Mouse (Mus musculus) kidney, embryonic 15.5 days (tissue): ENCODE data around the gene Cmtm2a. TPM values are rescaled to one million over a fixed set of nuclear protein-coding genes. Genes with fewer than 3 reads are reported as not detected.
"Not testable (repeated sequence)": the region's sequence is repeated elsewhere in the genome, so short reads cannot be mapped to it uniquely, and the experiment has no call there.

Experiments
- ATAC-seq: fragments of 200-750 bp; cut with Nextera tagmentation; replicated peaks from 2 replicates; pipeline ENCODE4 v1.8.0; 2017; ENCODE audit warnings: moderate TSS enrichment; ENCODE audit not compliant: low FRiP score
- H3K27ac ChIP-seq: fragments of 300-500 bp; sonication (generic); 2 replicates; pipeline ENCODE4 v1.5.1; 2015; ENCODE audit warnings: mild to moderate bottlenecking, inconsistent platforms
- H3K27me3 ChIP-seq: fragments of 300-500 bp; sonication (generic); 2 replicates; pipeline ENCODE4 v1.6.1; 2015; ENCODE audit warnings: inconsistent platforms
- H3K36me3 ChIP-seq: fragments of 300-500 bp; sonication (generic); 2 replicates; pipeline ENCODE4 v1.6.1; 2015; ENCODE audit warnings: inconsistent platforms
- H3K4me1 ChIP-seq: fragments of 300-500 bp; sonication (generic); 2 replicates; pipeline ENCODE4 v1.6.1; 2015; ENCODE audit warnings: inconsistent platforms
- H3K4me2 ChIP-seq: fragments of 300-500 bp; sonication (generic); 2 replicates; pipeline ENCODE4 v1.6.1; 2015; ENCODE audit warnings: moderate library complexity, mild to moderate bottlenecking, inconsistent platforms
- H3K4me3 ChIP-seq: fragments of 300-500 bp; sonication (generic); replicated peaks from 2 replicates; pipeline ENCODE4 v1.5.1; 2015; ENCODE audit warnings: mild to moderate bottlenecking, inconsistent platforms
- H3K9ac ChIP-seq: fragments of 300-500 bp; sonication (generic); 2 replicates; pipeline ENCODE4 v1.6.1; 2015; ENCODE audit warnings: mild to moderate bottlenecking, inconsistent platforms
- H3K9me3 ChIP-seq: fragments of 300-500 bp; sonication (generic); replicated peaks from 2 replicates; pipeline ENCODE4 v1.6.1; 2016; ENCODE audit warnings: inconsistent platforms
- WGBS: fragments of 180-500 bp; shearing (Covaris S2); methylation state at CpG from one replicate; pipeline ENCODE4 v1.1.7; 2015; ENCODE audit warnings: mixed read lengths; 5-methylcytosine and 5-hydroxymethylcytosine counted together
- polyA plus RNA-seq: library from polyadenylated mRNA; unstranded; fragments of >200 nt; fragmentation: Nextera tagmentation; extraction: Ambion mirVana; gene quantifications from 2 replicates; pipeline ENCODE4 v1.2.1, GENCODE M21; 2015

Cmtm2a gene
- polyA plus RNA-seq = not detected in 2 replicates

GRCm38 (mm10) chr8:104293081-104293480 lies at the start of gene Cmtm2a:
TSS of gene Cmtm2a (minus strand) at chr8:104293181.
- H3K9me3 ChIP-seq, H3K9ac ChIP-seq, H3K4me1 ChIP-seq, H3K27ac ChIP-seq, H3K4me3 ChIP-seq, H3K27me3 ChIP-seq, H3K36me3 ChIP-seq, H3K4me2 ChIP-seq, ATAC-seq: not testable (repeated sequence)
- 85% methylated on average over 12 of the region's 12 CpGs for WGBS

- H3K4me1 ChIP-seq = peaks cover 40% of the 10 kb centered on the region
- H3K4me3 ChIP-seq = no peak overlapping the region
- H3K9ac ChIP-seq = no peak overlapping the region
- no peak for ATAC-seq
- H3K36me3 ChIP-seq = peaks cover 37% of the 10 kb centered on the region
- peak overlapping the region; percentile 7; the same call in 1 of the 2 replicates for H3K4me2 ChIP-seq
- no peaks in the 10 kb centered on the region for H3K9me3 ChIP-seq
- H3K27ac ChIP-seq = no peak overlapping the region
- 76% methylated on average over 5 of the region's 5 CpGs for WGBS
- no peaks in the 10 kb centered on the region for H3K27me3 ChIP-seq
These were observed 49.4 kb upstream of the Cmtm2a start for GRCm38 (mm10) chr8:104342426-104342825.

- H3K4me1 ChIP-seq = peaks cover 40% of the 10 kb centered on the region
- no peak for ATAC-seq
- H3K36me3 ChIP-seq = peaks cover 30% of the 10 kb centered on the region
- peak overlapping the region; percentile 88 for H3K9ac ChIP-seq
- 40% methylated on average over 6 of the region's 6 CpGs for WGBS
- H3K27ac ChIP-seq = peak overlapping the region; percentile 91
- H3K27me3 ChIP-seq = no peaks in the 10 kb centered on the region
- peak overlapping the region; percentile 82 for H3K4me2 ChIP-seq
- no peaks in the 10 kb centered on the region for H3K9me3 ChIP-seq
- H3K4me3 ChIP-seq = peak overlapping the region; percentile 79
These were observed 48.7 kb upstream of the Cmtm2a start for GRCm38 (mm10) chr8:104341678-104342077.

GRCm38 (mm10) chr8:104341106-104341561 lies 48.2 kb upstream of the Cmtm2a start:
- Histone ChIP-seq H3K36me3 (peaks cover 24% of the 10 kb centered on the region), H3K4me1 (peaks cover 40% of the 10 kb centered on the region), H3K27ac (peak overlapping the region; percentile 91), H3K4me2 (peak overlapping the region; percentile 82), H3K4me3 (peak overlapping the region; percentile 79), H3K9me3 (no peaks in the 10 kb centered on the region), H3K27me3 (no peaks in the 10 kb centered on the region), H3K9ac (peak overlapping the region; percentile 88)
- WGBS = under 1% methylated on average over 24 of the region's 24 CpGs
- peak; percentile 78 for ATAC-seq

GRCm38 (mm10) chr8:104340233-104341105 lies 47.5 kb upstream of the Cmtm2a start:
- no peaks in the 10 kb centered on the region for H3K27me3 ChIP-seq
- peak overlapping the region; percentile 88 for H3K9ac ChIP-seq
- under 1% methylated on average over 53 of the region's 54 CpGs for WGBS
- H3K36me3 ChIP-seq = peaks cover 18% of the 10 kb centered on the region
- peak overlapping the region; percentile 82 for H3K4me2 ChIP-seq
- no peaks in the 10 kb centered on the region for H3K9me3 ChIP-seq
- H3K27ac ChIP-seq = peak overlapping the region; percentile 91
- peaks cover 40% of the 10 kb centered on the region for H3K4me1 ChIP-seq
- peak overlapping the region; percentile 79 for H3K4me3 ChIP-seq
- peak; percentile 78 for ATAC-seq

- WGBS = 3% methylated on average over 6 of the region's 6 CpGs
- Histone ChIP-seq H3K36me3 (peaks cover 12% of the 10 kb centered on the region), H3K9ac (peak overlapping the region; percentile 88), H3K4me3 (peak overlapping the region; percentile 79), H3K27me3 (no peaks in the 10 kb centered on the region), H3K4me2 (peak overlapping the region; percentile 82), H3K9me3 (no peaks in the 10 kb centered on the region), H3K27ac (peak overlapping the region; percentile 91), H3K4me1 (peaks cover 40% of the 10 kb centered on the region)
- ATAC-seq = peak; percentile 6
These were observed 46.9 kb upstream of the Cmtm2a start for GRCm38 (mm10) chr8:104339983-104340232.

GRCm38 (mm10) chr8:104339229-104339982 lies 46.4 kb upstream of the Cmtm2a start, which contains the start of gene Cmtm3:
TSS of gene Cmtm3 (plus strand) at chr8:104339410.
- H3K27me3 ChIP-seq = no peaks in the 10 kb centered on the region
- H3K4me1 ChIP-seq = peaks cover 40% of the 10 kb centered on the region
- H3K4me3 ChIP-seq = peak within 1 kb of the TSS; percentile 79
- ATAC-seq = 0 out of 2 replicates have a peak, but pooled peaks have one; percentile 1
- peaks cover 7% of the 10 kb centered on the region; the same call in 1 of the 2 replicates for H3K36me3 ChIP-seq
- H3K9me3 ChIP-seq = no peaks in the 10 kb centered on the region
- H3K4me2 ChIP-seq = peak within 1 kb of the TSS; percentile 82
- peak within 1 kb of the TSS; percentile 88 for H3K9ac ChIP-seq
- peak within 1 kb of the TSS; percentile 91 for H3K27ac ChIP-seq
- 12% methylated on average over 16 of the region's 18 CpGs for WGBS

- WGBS = 64% methylated on average over 3 of the region's 3 CpGs
These were observed 44.9 kb upstream of the Cmtm2a start for GRCm38 (mm10) chr8:104337890-104338289.

GRCm38 (mm10) chr8:104336806-104337205 lies 43.8 kb upstream of the Cmtm2a start:
- H3K36me3 ChIP-seq = 0 out of 2 replicates have a peak, but pooled peaks cover under 1% of the 10 kb centered on the region
- no peak overlapping the region for H3K4me2 ChIP-seq
- H3K9ac ChIP-seq = no peak overlapping the region
- H3K4me3 ChIP-seq = no peak overlapping the region
- no peaks in the 10 kb centered on the region for H3K9me3 ChIP-seq
- peaks cover 19% of the 10 kb centered on the region for H3K4me1 ChIP-seq
- no peak overlapping the region for H3K27ac ChIP-seq
- ATAC-seq = no peak
- 83% methylated on average over 1 of the region's 1 CpGs for WGBS
- no peaks in the 10 kb centered on the region for H3K27me3 ChIP-seq

More at GRCm38 (mm10) chr8:104337890-104338289, 44.9 kb upstream of the Cmtm2a start:
- Histone ChIP-seq H3K9me3 (no peaks in the 10 kb centered on the region), H3K27me3 (no peaks in the 10 kb centered on the region), H3K4me2 (no peak overlapping the region), H3K9ac (no peak overlapping the region), H3K27ac (no peak overlapping the region), H3K4me3 (no peak overlapping the region), H3K36me3 (0 out of 2 replicates have a peak, but pooled peaks cover 3% of the 10 kb centered on the region), H3K4me1 (peaks cover 29% of the 10 kb centered on the region)
- ATAC-seq = no peak

- H3K4me2 ChIP-seq = no peak overlapping the region
- H3K4me1 ChIP-seq = no peaks in the 10 kb centered on the region; the same call in 1 of the 2 replicates
- no peak overlapping the region for H3K4me3 ChIP-seq
- no peak overlapping the region for H3K9ac ChIP-seq
- no peaks in the 10 kb centered on the region for H3K27me3 ChIP-seq
- no peaks in the 10 kb centered on the region for H3K9me3 ChIP-seq
- H3K27ac ChIP-seq = no peak overlapping the region
- 78% methylated on average over 1 of the region's 1 CpGs for WGBS
- no peak for ATAC-seq
- H3K36me3 ChIP-seq = no peaks in the 10 kb centered on the region
These were observed 41.2 kb upstream of the Cmtm2a start for GRCm38 (mm10) chr8:104334196-104334595.

- H3K4me3 ChIP-seq = no peak overlapping the region
- no peaks in the 10 kb centered on the region for H3K4me1 ChIP-seq
- no peak overlapping the region for H3K9ac ChIP-seq
- no peak for ATAC-seq
- no peaks in the 10 kb centered on the region for H3K9me3 ChIP-seq
- H3K36me3 ChIP-seq = no peaks in the 10 kb centered on the region
- no peak overlapping the region for H3K27ac ChIP-seq
- H3K27me3 ChIP-seq = no peaks in the 10 kb centered on the region
- WGBS = 75% methylated on average over 5 of the region's 5 CpGs
- no peak overlapping the region for H3K4me2 ChIP-seq
These were observed 40.8 kb upstream of the Cmtm2a start for GRCm38 (mm10) chr8:104333786-104334185.
